Mouse (Mus musculus): Measurements from ENCODE around the gene Ranbp9.

- no peak for TF ChIP-seq GATA1 (IDR thresholded peaks at IDR 0.05; ENCODE audit: borderline replicate concordance, low read length)
- no peak for TF ChIP-seq CTCF (IDR thresholded peaks at IDR 0.05; ENCODE audit: low read depth, low read length)
- TF ChIP-seq TAL1 (conservative IDR thresholded peaks at IDR 0.05; ENCODE audit: low read depth, low read length): no peak
- no peak for TF ChIP-seq GATA2 (IDR thresholded peaks at IDR 0.05; ENCODE audit: borderline replicate concordance, low read depth, low read length)
- no peak for TF ChIP-seq POLR2AphosphoS5 (IDR thresholded peaks at IDR 0.05; ENCODE audit: insufficient replicate concordance, low read depth, low read length)
These were observed 106.1 kb downstream of the Ranbp9 start for GRCm38 (mm10) chr13:43374918-43375432.

All from G1E (cell line).